8 mouse cellular contexts compared by ENCODE assay signal in genomic region chr6:127147665-127148064, GRCm38 (mm10). TPM values are rescaled to one million over a fixed set of nuclear protein-coding genes. Genes with fewer than 3 reads are reported as not detected.
A peak's percentile ranks its signal among the peaks of the same experiment; 100 is the strongest.
DNase-seq lines count a peak whose midpoint lies in the region; ATAC-seq lines count a peak whose summit lies in the region.

No protein-coding gene starts in this region.

- intact Hi-C loops in left cerebral cortex, postnatal 25 days (cut with DNase I) = loop anchor here (1.0 to 2.0 kb wide), 3 partner anchors 177 to 299 kb away; partner anchors contain the start of gene Parp11

- WGBS in midbrain, embryonic 13.5 days = 0% methylated on average over 4 of the region's 4 CpGs

- H3K27me3 ChIP-seq in midbrain, embryonic 13.5 days = peaks cover 21% of the 10 kb centered on the region

- peak overlapping the region; percentile 30; the same call in 1 of the 2 replicates for H3K27ac ChIP-seq in midbrain, embryonic 13.5 days

- no peaks in the 10 kb centered on the region for H3K9me3 ChIP-seq in midbrain, embryonic 13.5 days

- H3K4me1 ChIP-seq in midbrain, embryonic 13.5 days (replicated peaks) = peaks cover 77% of the 10 kb centered on the region

- H3K4me3 ChIP-seq in midbrain, embryonic 13.5 days (replicated peaks) = peak overlapping the region; percentile 55

- 0 out of 2 replicates have a peak overlapping the region, but pooled peaks have one; percentile 83 for H3K9ac ChIP-seq in midbrain, embryonic 13.5 days (replicated peaks)

- ATAC-seq in inflammation-experienced regulatory T-cells, adult 6 months = peak; percentile 35
- ATAC-seq in midbrain, embryonic 13.5 days = peak; percentile 18; the same call in 1 of the 2 replicates

- H3K36me3 ChIP-seq in midbrain, embryonic 13.5 days = peaks cover 18% of the 10 kb centered on the region

- DNase-seq in urinary bladder, adult 18-20 months (ENCODE audit: low spot score in 2 of 2) = peak; percentile 70 to 71
- no peak for DNase-seq in urinary bladder, postnatal 10 days (ENCODE audit: low spot score)
- DNase-seq in embryo, embryonic 10.5 days (ENCODE audit: low spot score) = peak; percentile 96
- peak; percentile 69 for DNase-seq in gastrocnemius, postnatal 25 days
- DNase-seq in left cerebral cortex, postnatal 25 days (ENCODE audit: low spot score in 2 of 2) = peak; percentile 76 to 83
- DNase-seq in spleen, adult 18-20 months = peak; percentile 71 to 80

- H3K4me2 ChIP-seq in midbrain, embryonic 13.5 days (replicated peaks) = peak overlapping the region; percentile 96

RNA-seq across cellular contexts. Expression of gene Ccnd2, which starts 4.3 kb away (rescaled TPM):
- total RNA-seq in gastrocnemius, postnatal 25 days (2021) = 10 to 100 TPM; 17.1 to 35.7 TPM
- 100 to 1,000 TPM; 622 to 765 (median 747) TPM for polyA plus RNA-seq in inflammation-experienced regulatory T-cells, adult 6 months (2017; shearing (Covaris generic))
- 10 to 100 TPM; 97.7 to 97.9 TPM for total RNA-seq in left cerebral cortex, postnatal 25 days (2021)
- polyA plus RNA-seq in midbrain, embryonic 13.5 days (2015; fragmentation: Nextera tagmentation; extraction: Ambion mirVana) = 700 and 837 TPM in 2 replicates

RNA-seq across cellular contexts. Expression of gene Tigar, which starts 38.3 kb away (rescaled TPM):
- 10 to 100 TPM; 40.9 to 48.8 TPM for total RNA-seq in gastrocnemius, postnatal 25 days (2021)
- 10 to 100 TPM in 1 of 3 experiments, 1 to 10 TPM in 2; 7.5 to 10.6 (median 8.8) TPM for polyA plus RNA-seq in inflammation-experienced regulatory T-cells, adult 6 months (2017; shearing (Covaris generic))
- 10 to 100 TPM; 23.6 to 25.9 TPM for total RNA-seq in left cerebral cortex, postnatal 25 days (2021)
- polyA plus RNA-seq in midbrain, embryonic 13.5 days (2015; fragmentation: Nextera tagmentation; extraction: Ambion mirVana) = 7.3 and 8.8 TPM in 2 replicates
